Mouse (Mus musculus) heart, embryonic 12.5 days (tissue): ENCODE results near the gene Grid2ip. TPM values are rescaled to one million over a fixed set of nuclear protein-coding genes. Genes with fewer than 3 reads are reported as not detected.

Experiments
- ATAC-seq: fragments of 200-750 bp; cut with Nextera tagmentation; 2 replicates; pipeline ENCODE4 v1.8.0; 2017; ENCODE audit warnings: moderate TSS enrichment, moderate library complexity; ENCODE audit not compliant: insufficient number of reproducible peaks, low FRiP score
- H3K27ac ChIP-seq: fragments of 300-500 bp; sonication (generic); 2 replicates; pipeline ENCODE4 v1.5.1; 2016; ENCODE audit warnings: mild to moderate bottlenecking, moderate library complexity; ENCODE audit not compliant: poor library complexity, severe bottlenecking
- H3K27me3 ChIP-seq: fragments of 300-500 bp; sonication (generic); replicated peaks from 2 replicates; pipeline ENCODE4 v1.6.1; 2016; ENCODE audit warnings: mild to moderate bottlenecking, moderate library complexity
- H3K36me3 ChIP-seq: fragments of 300-500 bp; sonication (generic); 2 replicates; pipeline ENCODE4 v1.6.1; 2016; ENCODE audit warnings: mild to moderate bottlenecking, moderate library complexity
- H3K4me1 ChIP-seq: fragments of 300-500 bp; sonication (generic); replicated peaks from 2 replicates; pipeline ENCODE4 v1.6.1; 2016; ENCODE audit warnings: mild to moderate bottlenecking
- H3K4me2 ChIP-seq: fragments of 300-500 bp; sonication (generic); 2 replicates; pipeline ENCODE4 v1.6.1; 2016; ENCODE audit warnings: mild to moderate bottlenecking, moderate library complexity
- H3K4me3 ChIP-seq: fragments of 300-500 bp; sonication (generic); 2 replicates; pipeline ENCODE4 v1.5.1; 2016; ENCODE audit warnings: mild to moderate bottlenecking
- H3K9ac ChIP-seq: fragments of 300-500 bp; sonication (generic); 2 replicates; pipeline ENCODE4 v1.6.1; 2016; ENCODE audit warnings: mild to moderate bottlenecking, moderate library complexity
- H3K9me3 ChIP-seq: fragments of 300-500 bp; sonication (generic); replicated peaks from 2 replicates; pipeline ENCODE4 v1.6.1; 2016; ENCODE audit warnings: mild to moderate bottlenecking, moderate library complexity
- WGBS: fragments of 180-500 bp; shearing (Covaris S2); methylation state at CpG from one replicate; pipeline ENCODE4 v1.1.7; 2016; 5-methylcytosine and 5-hydroxymethylcytosine counted together
- polyA plus RNA-seq: library from polyadenylated mRNA; unstranded; fragments of >200 nt; fragmentation: Nextera tagmentation; extraction: Ambion mirVana; gene quantifications from 2 replicates; pipeline ENCODE4 v1.2.1, GENCODE M21; 2016

Gene Grid2ip
- polyA plus RNA-seq, 1 experiment from 2014 or later: 0.14 TPM

DNA sequence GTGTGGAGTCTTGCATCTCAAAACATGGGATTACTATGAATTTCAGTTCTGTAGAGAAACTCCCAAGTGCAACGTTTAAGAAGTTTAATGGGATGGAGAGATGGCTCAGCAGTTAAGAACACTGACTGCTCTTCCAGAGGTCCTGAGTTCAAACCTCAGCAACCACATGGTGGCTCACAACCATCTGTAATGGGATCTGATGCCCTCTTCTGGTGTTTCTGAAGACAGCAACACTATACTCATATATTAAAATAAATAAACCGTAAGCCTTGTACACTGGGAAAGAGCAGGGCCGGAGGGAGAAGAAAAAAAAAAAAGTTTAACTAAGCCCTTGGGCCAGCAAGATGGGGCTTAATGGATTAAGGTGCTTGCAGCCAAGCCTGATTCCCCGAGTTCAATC lies 65.9 kb downstream of the Grid2ip start:
- WGBS: 79% methylated on average over 4 of the region's 4 CpGs
- peaks cover 51% of the 10 kb centered on the region for H3K36me3 ChIP-seq

DNA sequence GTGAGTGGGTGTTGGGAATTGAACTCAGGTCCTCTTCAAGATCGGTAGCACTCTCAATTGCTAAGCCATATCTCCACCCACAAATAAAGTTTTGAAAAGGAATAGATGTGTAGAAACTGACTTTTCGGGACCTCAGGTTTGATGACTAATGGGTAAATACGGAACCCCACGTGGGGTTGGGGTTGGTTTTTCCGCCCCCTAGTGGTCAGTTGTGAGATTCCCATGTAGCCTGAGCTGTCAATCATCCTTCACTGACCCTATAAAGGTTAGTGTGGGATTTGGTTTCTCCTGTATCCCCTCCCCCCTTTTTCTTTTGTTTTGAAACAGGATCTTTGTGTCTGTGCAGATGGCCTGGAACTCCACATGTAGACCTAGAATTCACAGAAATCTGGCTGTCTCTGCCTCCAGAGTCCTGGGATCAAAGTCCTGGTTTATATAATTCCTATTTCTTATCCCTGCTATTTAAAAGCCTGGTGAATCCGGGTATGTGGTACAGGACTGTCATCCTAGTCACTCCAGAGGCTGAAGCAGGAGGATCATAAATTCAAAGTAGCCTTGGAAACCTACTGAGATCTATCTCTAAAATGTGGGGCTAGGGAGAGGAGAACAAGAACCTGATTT lies 66.9 kb downstream of the Grid2ip start:
- Histone ChIP-seq H3K4me3 (no peak overlapping the region), H3K27me3 (no peaks in the 10 kb centered on the region), H3K36me3 (peaks cover 41% of the 10 kb centered on the region), H3K4me2 (no peak overlapping the region), H3K9ac (no peak overlapping the region), H3K27ac (no peak overlapping the region), H3K9me3 (no peaks in the 10 kb centered on the region), H3K4me1 (no peaks in the 10 kb centered on the region)
- no peak for ATAC-seq
- WGBS: 28% methylated on average over 6 of the region's 6 CpGs

More for the DNA sequence above, 65.9 kb downstream of the Grid2ip start:
- Histone ChIP-seq H3K27ac (no peak overlapping the region), H3K9me3 (no peaks in the 10 kb centered on the region), H3K4me2 (no peak overlapping the region), H3K27me3 (no peaks in the 10 kb centered on the region), H3K4me3 (no peak overlapping the region), H3K9ac (no peak overlapping the region), H3K4me1 (no peaks in the 10 kb centered on the region)
- ATAC-seq: no peak

DNA sequence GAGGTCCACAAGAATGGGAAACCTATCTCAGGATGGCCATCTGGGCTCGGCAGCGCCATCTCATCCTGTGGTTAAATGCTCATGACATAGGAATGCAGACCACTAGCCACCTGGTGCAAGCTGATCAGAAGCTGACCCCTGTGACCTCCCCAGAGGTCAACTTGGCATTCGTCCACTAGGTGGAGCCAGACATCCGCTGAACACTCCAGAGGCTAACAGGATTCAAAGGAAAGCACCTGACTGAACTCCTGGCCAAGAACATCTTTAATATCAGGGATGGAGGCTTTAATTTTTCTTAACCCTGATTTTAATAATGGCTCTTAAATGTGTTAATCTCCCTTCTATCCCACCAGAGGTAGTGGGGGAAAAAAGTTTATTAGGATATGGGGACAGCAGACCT lies 77.3 kb downstream of the Grid2ip start:
- H3K9ac ChIP-seq: no peak overlapping the region
- H3K4me3 ChIP-seq: no peak overlapping the region
- no peak overlapping the region for H3K27ac ChIP-seq
- WGBS: 0% methylated on average over 4 of the region's 4 CpGs
- H3K4me2 ChIP-seq: no peak overlapping the region
- H3K27me3 ChIP-seq: no peaks in the 10 kb centered on the region
- no peaks in the 10 kb centered on the region for H3K36me3 ChIP-seq
- no peaks in the 10 kb centered on the region for H3K4me1 ChIP-seq
- no peak for ATAC-seq
- no peaks in the 10 kb centered on the region for H3K9me3 ChIP-seq

DNA sequence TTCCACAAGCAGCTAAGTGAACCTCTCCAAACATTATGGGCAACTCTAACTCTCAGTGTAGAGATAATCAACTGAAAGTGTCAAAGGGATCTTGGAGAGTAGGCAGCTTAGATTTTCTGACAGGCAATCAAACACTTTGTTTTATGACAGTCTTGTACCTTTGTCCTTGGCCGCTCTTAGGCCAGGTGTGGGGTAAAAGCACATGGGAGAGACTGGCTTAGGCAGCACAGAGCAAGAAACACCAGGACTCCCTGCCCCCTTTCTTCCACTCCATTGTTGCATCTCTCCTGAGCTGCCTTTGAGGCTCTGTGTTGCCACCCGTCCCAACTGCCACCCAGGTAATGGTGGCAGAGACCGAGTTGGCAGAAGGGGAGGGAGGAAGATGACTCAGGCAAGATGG lies 84.2 kb downstream of the Grid2ip start:
- WGBS: 71% methylated on average over 3 of the region's 3 CpGs
- H3K4me3 ChIP-seq: no peak overlapping the region
- H3K27ac ChIP-seq: no peak overlapping the region
- H3K4me1 ChIP-seq: no peaks in the 10 kb centered on the region
- H3K9me3 ChIP-seq: no peaks in the 10 kb centered on the region
- H3K36me3 ChIP-seq: no peaks in the 10 kb centered on the region
- no peak overlapping the region for H3K4me2 ChIP-seq
- H3K27me3 ChIP-seq: no peaks in the 10 kb centered on the region
- ATAC-seq: no peak
- H3K9ac ChIP-seq: no peak overlapping the region

DNA sequence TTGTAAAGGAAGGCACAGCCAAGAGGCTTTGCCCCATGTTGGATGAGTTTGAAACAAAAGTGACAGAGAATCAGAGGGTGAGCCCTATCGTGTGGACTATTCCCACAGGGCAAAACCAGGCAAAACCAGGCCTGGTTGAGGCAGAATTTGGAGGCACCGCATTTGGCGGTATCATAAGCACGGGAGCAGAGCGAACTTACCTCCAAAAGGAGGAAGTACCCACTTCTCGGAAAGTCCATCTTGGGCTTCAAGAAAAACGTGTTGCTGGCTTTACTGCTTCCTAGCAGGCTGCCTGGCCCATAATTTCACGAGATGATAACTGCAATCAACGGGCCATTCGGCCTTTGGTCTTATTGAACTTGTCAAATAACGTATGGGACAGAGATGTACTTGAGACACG lies 84.6 kb downstream of the Grid2ip start:
- Histone ChIP-seq H3K9me3 (no peaks in the 10 kb centered on the region), H3K9ac (no peak overlapping the region), H3K4me2 (no peak overlapping the region), H3K36me3 (no peaks in the 10 kb centered on the region), H3K27ac (no peak overlapping the region), H3K4me3 (no peak overlapping the region), H3K4me1 (no peaks in the 10 kb centered on the region), H3K27me3 (no peaks in the 10 kb centered on the region)
- ATAC-seq: no peak
- WGBS: 78% methylated on average over 12 of the region's 12 CpGs

Other genes with a start within 250 kb of the Grid2ip start
- gene Rnf216, start 244.3 kb upstream of the Grid2ip start, polyA plus RNA-seq: 38.7 and 40.4 TPM in 2 replicates
- gene Olfr718-ps1, start 209.8 kb upstream of the Grid2ip start, polyA plus RNA-seq: not detected in 2 replicates
- gene Rbak, start 176.6 kb upstream of the Grid2ip start, polyA plus RNA-seq: 8.8 and 9.0 TPM in 2 replicates
- not detected in 2 replicates for gene Spdye4b, start 176.3 kb upstream of the Grid2ip start, polyA plus RNA-seq
- not detected in 2 replicates for gene Spdye4a, start 130.4 kb upstream of the Grid2ip start, polyA plus RNA-seq
- 10.3 and 11.3 TPM in 2 replicates for gene Zfp12, start 122.2 kb upstream of the Grid2ip start, polyA plus RNA-seq
- gene Zfp316, start 87.3 kb upstream of the Grid2ip start, polyA plus RNA-seq: 4.6 and 4.9 TPM in 2 replicates
- gene Zfp853, start 63.7 kb upstream of the Grid2ip start, polyA plus RNA-seq: 0.09 TPM in 1 of 2 replicates, not detected in the other
- 26.9 and 27.6 TPM in 2 replicates for gene E130309D02Rik, start 42.0 kb upstream of the Grid2ip start, polyA plus RNA-seq
- gene Zdhhc4, start 28.1 kb upstream of the Grid2ip start, polyA plus RNA-seq: 51.9 and 56.5 TPM in 2 replicates
- gene Kdelr2, start 46.5 kb downstream of the Grid2ip start, polyA plus RNA-seq: 285 TPM in 2 replicates
- gene Daglb, start 107.2 kb downstream of the Grid2ip start, polyA plus RNA-seq: 10.6 TPM in 2 replicates
- 401 and 418 TPM in 2 replicates for gene Rac1, start 170.7 kb downstream of the Grid2ip start, polyA plus RNA-seq